Mouse (Mus musculus): ENCODE results near the gene Cenpv.

Gene Cenpv

DNA sequence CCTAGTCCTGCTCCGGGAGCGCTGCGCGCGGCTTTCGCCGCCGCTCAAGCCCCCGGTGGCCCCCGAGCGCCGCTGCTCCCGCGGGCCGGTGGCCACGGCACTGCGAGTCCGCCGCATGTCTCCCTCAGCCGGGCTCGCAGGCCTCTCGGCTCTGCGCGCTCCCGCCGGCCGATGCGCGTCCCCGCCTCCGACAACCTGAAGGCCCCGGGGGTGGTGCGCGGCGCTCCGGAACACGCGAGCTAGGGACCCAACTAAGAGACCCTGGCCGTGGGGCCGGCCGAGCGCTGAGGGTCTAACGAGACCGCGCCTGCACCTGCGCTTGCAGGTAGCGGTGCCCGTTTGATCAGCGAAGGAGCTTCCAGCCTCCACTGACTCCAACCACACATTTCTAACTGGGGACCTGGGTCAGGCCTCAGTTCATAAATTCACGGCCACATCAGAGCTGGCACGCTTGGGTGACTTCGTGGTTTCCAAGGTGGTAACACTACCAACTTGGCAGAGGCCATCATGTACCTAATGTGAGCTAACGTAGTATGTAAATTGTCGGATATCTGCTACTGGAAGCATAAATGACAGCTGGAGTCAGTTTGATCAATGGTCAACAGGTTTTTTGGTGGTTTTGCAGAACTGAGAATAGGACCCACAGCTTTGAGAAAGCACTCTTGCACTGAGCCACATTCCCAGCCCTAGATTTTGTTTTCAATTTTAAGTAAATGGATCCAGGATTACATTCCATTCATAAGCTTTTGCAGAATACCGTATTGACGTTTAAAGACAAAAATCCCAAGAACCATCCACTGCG lies at the start of gene Cenpv:
Gene Cenpv, minus strand, starts transcription at position 173 of the 802 bp plus-strand sequence.
- peak; percentile 88 for DNase-seq (ENCODE audit: extremely low read depth, insufficient read length, low spot score)

DNA sequence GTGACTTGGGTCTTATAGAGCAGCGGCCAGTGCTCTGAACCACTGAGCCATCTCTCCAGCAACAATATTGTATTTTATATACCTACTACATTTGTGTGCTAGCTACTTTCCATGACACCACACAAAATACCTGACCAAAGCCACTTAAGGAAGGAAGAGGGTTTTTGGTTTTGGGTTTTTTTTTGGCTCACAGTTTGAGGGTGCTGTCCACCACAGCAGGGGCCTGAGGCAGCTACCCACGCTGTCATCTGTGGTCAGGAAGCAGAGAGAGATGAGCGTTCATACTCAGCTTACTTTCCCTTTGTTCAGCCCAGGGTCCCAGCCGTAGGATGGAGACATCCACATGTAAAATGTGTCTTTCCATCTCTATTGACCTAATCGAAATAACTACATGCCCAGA lies 48.0 kb upstream of the Cenpv start:
- DNase-seq (ENCODE audit: extremely low read depth, insufficient read length, low spot score), result no peak

GRCm38 (mm10) chr11:62584671-62585206 lies 45.7 kb upstream of the Cenpv start:
- DNase-seq (ENCODE audit: extremely low read depth, insufficient read length, low spot score), result no peak

- no peak for DNase-seq (ENCODE audit: extremely low read depth, insufficient read length, low spot score)
Observed at GRCm38 (mm10) chr11:62583031-62583430, 44.0 kb upstream of the Cenpv start.

- DNase-seq (ENCODE audit: extremely low read depth, insufficient read length, low spot score), result no peak
Observed at GRCm38 (mm10) chr11:62576530-62577152, 37.6 kb upstream of the Cenpv start.

DNA sequence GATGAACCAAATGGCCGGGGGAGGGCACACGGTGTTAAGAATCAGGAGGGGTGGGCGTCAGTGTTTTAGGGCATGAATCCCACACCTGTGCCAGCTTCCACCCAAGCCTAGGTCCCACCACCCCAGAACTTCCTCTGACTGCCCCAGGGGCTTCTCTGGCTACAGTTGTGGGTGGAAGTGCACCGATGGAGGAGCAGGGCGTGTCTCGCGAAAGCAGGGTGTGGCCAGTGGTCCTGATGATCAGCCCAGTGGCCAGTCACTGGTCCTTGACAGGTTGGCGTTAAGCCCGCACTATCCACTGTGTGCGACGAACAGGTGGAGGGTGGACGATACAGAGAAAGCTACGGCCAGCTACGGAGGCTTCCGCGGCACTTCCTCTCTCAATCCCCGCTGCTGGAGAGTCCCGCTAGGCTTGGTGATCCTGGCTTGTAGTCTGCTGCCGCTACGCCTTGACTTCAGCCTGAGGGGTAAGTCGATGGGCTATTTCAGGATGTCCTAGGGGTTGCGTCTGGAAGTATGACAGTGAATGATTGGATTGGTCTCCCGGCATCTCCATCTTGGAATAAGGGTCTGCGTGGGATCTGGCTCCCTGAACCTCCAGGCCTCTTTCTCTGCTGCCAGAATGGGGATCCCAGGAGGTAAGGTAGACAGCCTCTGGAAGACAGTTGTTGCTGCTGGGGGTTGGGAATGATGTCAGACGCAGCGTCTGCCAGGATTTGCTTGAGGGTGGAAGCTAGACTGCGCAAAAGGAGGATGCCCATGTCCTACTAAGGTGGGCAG lies 36.8 kb upstream of the Cenpv start:
- DNase-seq (ENCODE audit: extremely low read depth, insufficient read length, low spot score), result no peak

DNA sequence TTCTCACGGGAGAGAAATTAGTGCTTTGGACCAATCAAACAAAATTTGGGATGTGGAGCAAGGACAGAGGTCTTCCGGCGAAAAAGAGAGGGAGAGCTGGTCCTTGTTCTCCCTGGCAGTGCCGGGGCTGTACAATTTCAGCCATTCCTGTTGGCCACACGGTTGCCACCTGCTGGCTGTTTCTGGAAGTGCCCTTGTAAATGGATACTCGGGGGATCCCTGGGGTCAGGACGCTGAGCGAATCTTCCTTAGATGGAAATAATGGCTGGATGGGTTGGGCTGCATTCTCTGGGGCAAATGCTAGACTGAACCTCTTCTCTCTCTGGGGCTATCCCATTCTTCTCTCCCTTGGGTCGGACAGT lies 36.2 kb upstream of the Cenpv start:
- DNase-seq (ENCODE audit: extremely low read depth, insufficient read length, low spot score), result no peak

- no peak for DNase-seq (ENCODE audit: extremely low read depth, insufficient read length, low spot score)
Observed at GRCm38 (mm10) chr11:62574703-62575085, 35.6 kb upstream of the Cenpv start.

GRCm38 (mm10) chr11:62573959-62574702 lies 35.1 kb upstream of the Cenpv start, which contains the start of gene Trpv2:
Trpv2 (plus strand) TSS chr11:62574486.
- DNase-seq (ENCODE audit: extremely low read depth, insufficient read length, low spot score), result no peak

DNA sequence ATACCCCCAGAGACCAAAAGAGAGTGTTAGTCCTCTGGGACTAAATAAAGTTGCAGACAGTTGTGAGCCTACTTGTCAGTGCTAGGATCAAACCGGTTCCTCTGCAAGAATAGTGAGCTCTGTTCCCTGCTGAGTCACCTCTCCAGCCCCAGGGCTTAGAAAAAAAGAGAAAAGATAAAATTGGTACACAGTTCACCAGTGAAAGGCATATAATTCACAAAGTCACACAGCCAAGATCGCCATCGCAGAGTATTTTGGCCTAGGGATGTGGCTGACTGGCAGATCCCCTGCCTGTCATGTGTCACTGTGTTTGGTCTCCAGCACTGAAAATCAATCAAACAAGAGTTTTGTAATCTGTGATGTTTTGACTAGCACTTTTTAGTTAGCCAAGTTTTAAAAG lies 29.2 kb upstream of the Cenpv start:
- DNase-seq (ENCODE audit: extremely low read depth, insufficient read length, low spot score), result no peak

GRCm38 (mm10) chr11:62566211-62566610 lies 27.1 kb upstream of the Cenpv start:
- no peak for DNase-seq (ENCODE audit: extremely low read depth, insufficient read length, low spot score)

- DNase-seq (ENCODE audit: extremely low read depth, insufficient read length, low spot score), result no peak
Observed at GRCm38 (mm10) chr11:62565747-62566146, 26.7 kb upstream of the Cenpv start.

DNA sequence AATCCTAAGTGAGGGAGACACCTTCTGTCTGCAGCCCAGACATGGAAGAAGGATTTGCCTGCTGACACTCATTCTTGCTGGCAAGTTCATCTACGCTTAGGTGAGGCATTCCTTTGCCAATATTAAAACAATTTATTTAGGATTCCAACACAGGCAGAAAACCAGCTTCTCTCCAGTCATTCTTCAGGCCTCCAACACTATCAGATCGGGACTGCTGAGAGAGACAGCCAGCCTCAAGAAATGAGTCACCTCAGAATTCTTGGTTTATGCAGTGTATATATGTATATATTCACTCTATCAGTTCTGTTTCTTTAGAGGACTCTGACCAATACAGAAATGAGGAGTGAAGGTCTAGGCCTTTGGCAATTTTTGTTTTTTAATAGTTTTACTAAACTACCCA lies 24.5 kb upstream of the Cenpv start:
- no peak for DNase-seq (ENCODE audit: extremely low read depth, insufficient read length, low spot score)

- DNase-seq (ENCODE audit: extremely low read depth, insufficient read length, low spot score), result no peak
Observed at GRCm38 (mm10) chr11:62560463-62561016, 21.5 kb upstream of the Cenpv start.

DNA sequence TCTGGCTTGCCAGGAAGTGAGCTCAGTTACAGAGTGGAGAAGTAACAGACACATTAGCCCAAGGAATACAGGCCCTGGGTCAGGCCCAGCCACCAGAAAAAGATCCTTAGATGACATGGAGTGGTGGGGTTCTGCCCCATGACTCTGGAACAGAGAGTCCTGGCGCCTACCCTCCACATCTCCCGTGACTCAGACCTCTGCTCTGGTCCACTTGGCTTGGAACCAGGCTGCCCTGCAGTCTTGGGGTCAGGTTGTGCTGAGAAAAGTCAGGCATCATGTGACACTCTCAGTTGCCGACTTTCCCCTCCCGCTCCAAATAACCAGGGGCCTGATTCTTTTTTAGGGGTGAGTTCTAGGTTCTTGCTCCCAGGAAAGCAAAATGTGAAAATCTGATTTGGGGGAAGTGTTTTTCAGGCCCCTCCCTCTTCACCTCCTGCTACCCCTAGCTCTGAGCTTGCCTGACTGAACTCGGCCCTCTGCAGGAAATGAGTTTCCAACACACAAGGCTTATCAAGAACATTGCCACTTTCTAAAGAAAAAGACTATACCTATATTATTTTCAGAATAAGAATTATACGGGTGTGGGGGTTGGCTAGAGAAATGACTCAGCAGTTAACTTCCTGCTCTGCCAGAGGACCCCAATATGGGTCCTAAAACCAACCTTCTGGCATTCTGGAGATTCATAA lies 20.0 kb upstream of the Cenpv start:
- DNase-seq (ENCODE audit: extremely low read depth, insufficient read length, low spot score), result peak; percentile 50

DNA sequence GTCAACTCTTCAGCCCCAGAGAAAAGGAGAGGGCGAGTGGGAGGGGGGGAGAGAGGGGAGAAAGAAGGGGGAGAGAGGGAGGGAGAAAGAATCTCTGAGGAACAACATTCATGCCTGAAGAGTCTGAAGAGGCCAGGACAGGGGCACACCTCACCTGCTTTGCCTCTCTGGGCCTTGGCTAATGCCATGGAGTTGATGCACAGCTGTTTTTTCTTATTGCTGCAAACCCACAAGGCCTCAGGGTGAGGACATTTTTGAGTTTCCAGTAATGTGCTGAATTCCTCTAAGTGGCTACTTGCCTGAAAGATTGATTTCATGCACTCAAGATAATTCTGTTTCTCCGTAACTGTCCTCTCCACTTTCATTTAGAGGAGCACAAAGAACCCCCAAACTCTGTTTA lies 19.1 kb upstream of the Cenpv start:
- DNase-seq (ENCODE audit: extremely low read depth, insufficient read length, low spot score), result no peak

GRCm38 (mm10) chr11:62557205-62557604 lies 18.1 kb upstream of the Cenpv start:
- no peak for DNase-seq (ENCODE audit: extremely low read depth, insufficient read length, low spot score)

DNA sequence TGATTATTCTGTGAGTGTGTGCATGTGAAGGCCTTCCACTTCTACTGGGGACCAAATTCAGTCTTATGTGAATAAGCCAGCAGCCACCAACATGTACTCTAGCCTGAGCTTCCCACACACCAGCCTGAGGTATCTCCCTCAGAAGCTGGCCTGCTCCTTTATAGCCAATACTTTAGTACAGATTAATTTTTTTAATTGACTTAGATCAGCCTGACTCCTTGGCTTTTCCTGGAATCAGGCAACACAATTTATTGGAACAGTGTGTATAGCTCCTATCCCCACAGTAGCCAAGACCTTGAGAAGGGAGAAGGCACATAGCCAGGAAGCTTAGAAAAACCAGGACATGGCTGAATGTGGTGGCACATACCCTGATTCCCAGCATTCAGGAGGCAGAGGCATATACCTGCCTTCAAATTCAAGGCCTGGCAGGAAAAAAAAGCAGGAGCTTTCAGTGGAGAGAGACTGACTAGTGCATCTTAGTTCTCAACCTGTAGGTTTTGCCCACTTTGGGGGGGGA lies 16.9 kb upstream of the Cenpv start:
- no peak for DNase-seq (ENCODE audit: extremely low read depth, insufficient read length, low spot score)

DNA sequence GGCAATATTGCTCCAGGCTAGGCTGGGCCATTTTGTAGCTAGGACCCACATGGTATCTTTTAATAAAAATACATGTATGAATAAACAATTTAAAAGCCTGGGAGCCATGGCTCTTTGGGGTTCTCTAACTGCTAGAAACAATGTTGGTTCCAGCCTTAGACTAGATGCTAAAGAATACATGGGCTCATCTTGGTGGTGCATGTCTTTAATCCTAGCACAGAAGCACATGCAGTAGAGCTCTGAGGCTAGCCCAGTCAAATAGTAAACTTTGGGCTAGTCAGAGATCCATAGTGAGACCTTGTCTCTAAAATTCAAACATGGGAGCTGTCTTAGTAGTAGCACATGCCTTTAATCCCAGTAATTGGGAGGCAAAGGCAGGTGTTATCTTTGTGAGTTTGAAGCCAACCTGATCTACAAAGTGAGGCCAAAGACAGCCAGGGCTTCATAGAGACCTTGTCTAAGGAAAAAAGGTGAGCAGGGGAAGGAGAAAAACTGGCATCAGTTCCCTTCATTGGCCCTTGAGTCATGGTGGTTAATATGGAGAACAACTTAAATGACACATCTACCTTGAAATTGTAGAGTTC lies 16.0 kb upstream of the Cenpv start:
- DNase-seq (ENCODE audit: extremely low read depth, insufficient read length, low spot score), result no peak
